7 mouse cellular contexts compared by ENCODE assay signal in the genomic region with DNA sequence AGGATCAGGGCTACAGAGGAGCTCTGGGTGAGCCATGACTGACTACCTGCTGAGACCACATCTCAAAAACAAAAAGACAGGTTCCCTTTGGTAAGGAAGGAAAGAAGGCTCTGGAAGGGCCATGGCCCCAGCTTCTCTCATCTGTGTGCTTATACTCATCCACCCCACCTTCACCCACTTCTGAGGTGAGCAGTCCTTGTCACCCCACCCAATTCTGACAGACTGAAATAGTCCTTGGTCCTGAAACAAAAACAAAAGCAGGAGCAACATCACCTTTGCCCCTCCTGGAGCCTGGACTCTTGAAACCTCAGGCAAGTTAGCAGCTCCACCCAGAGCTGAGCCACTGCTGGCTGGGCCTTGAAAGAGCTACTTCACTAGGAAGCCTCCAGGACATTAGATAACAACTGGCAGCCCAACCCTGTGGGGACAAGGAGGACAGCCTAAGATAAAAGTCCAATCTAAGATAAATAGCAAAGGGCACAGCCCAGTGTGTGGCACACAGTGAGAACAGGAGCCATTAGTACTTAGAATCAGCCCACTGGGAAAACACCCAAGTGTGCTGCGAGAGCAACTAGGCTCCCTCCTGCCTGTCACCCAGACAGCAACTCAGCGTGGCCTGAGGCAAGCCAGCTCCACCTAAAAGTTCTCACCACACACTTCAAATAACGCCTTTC. TPM values are rescaled to one million over a fixed set of nuclear protein-coding genes. Genes with fewer than 3 reads are reported as not detected.
DNase-seq lines count a peak whose midpoint lies in the region; ATAC-seq lines count a peak whose summit lies in the region.

No protein-coding gene starts in this region.

- ATAC-seq in erythroid progenitor cell, adult 5-6 weeks (replicated peaks; ENCODE audit: low FRiP score, poor library complexity, severe bottlenecking) = peak; percentile 94

- DNase-seq in spleen, adult 12 weeks (ENCODE audit: low spot score) = peak; percentile 48
- no peak for DNase-seq in spleen, adult 18-20 months
- peak; percentile 66 to 85 for DNase-seq in kidney, postnatal 36 days
- DNase-seq in MN1 (ENCODE audit: low spot score) = no peak
- DNase-seq in right cerebral cortex, postnatal 14 days = no peak
- DNase-seq in Muller cell, postnatal 12 days (ENCODE audit: inconsistent ontology term) = no peak

RNA-seq across cellular contexts. Expression of gene Zfyve1, which starts 18.0 kb away (rescaled TPM):
- 9.4 and 13.0 TPM in 2 replicates for total RNA-seq in erythroid progenitor cell, adult 5-6 weeks (2015; ENCODE audit: low replicate concordance)
- 34.5 and 42.1 TPM in 2 replicates for total RNA-seq in erythroid progenitor cell, adult 5-6 weeks (2017; ENCODE audit: low replicate concordance)

RNA-seq across cellular contexts. Expression of gene Rbm25, which starts 52.0 kb away (rescaled TPM):
- total RNA-seq in erythroid progenitor cell, adult 5-6 weeks (2015; ENCODE audit: low replicate concordance) = 227 and 278 TPM in 2 replicates
- 216 and 257 TPM in 2 replicates for total RNA-seq in erythroid progenitor cell, adult 5-6 weeks (2017; ENCODE audit: low replicate concordance)

RNA-seq across cellular contexts. Expression of gene Dcaf4, which starts 58.8 kb away (rescaled TPM):
- 1.8 and 3.8 TPM in 2 replicates for total RNA-seq in erythroid progenitor cell, adult 5-6 weeks (2015; ENCODE audit: low replicate concordance)
- total RNA-seq in erythroid progenitor cell, adult 5-6 weeks (2017; ENCODE audit: low replicate concordance) = 3.0 and 5.3 TPM in 2 replicates

Comparison
In these comparisons a context has a peak if more than half of its experiments do, and no peak if none do; other contexts are left out.
1. DNase-seq: peak in spleen, adult 12 weeks (single experiment) and kidney, postnatal 36 days (2 of 2); none in spleen, adult 18-20 months (0 of 2), MN1 (single experiment), right cerebral cortex, postnatal 14 days (single experiment) and Muller cell, postnatal 12 days (single experiment).